Mouse (Mus musculus): Measurements from ENCODE around the gene Ect2l. TPM values are rescaled to one million over a fixed set of nuclear protein-coding genes. Genes with fewer than 3 reads are reported as not detected.

Gene Ect2l
- polyA plus RNA-seq (2014; fragmentation: Illumina TruSeq; extraction: RNeasy Lipid Tissue Mini Kit (QIAGEN cat#74804); ENCODE audit: low read depth, low replicate concordance): not detected

DNA sequence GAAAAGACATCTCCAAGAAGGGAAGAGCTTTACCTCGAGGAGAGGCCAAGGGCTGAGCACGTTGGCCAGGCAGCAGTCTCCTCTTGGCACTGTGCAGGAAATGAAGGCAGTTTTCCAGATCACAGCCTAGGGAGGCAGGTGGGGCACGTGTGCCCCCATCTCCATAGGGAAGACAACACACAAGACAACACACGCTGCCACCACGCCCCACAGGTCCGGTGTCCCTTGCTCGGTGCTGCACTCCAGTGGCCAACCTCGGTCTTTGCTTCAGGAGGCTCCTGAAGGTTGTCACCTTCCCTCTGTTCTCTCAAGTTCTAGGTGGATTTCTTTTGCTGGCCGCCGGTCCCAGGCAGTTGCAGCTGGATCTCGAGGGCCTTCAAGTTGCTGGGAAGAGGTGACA, at the start of gene Ect2l:
Gene Ect2l, minus strand, starts transcription at position 165 of the 400 bp plus-strand sequence.

DNA sequence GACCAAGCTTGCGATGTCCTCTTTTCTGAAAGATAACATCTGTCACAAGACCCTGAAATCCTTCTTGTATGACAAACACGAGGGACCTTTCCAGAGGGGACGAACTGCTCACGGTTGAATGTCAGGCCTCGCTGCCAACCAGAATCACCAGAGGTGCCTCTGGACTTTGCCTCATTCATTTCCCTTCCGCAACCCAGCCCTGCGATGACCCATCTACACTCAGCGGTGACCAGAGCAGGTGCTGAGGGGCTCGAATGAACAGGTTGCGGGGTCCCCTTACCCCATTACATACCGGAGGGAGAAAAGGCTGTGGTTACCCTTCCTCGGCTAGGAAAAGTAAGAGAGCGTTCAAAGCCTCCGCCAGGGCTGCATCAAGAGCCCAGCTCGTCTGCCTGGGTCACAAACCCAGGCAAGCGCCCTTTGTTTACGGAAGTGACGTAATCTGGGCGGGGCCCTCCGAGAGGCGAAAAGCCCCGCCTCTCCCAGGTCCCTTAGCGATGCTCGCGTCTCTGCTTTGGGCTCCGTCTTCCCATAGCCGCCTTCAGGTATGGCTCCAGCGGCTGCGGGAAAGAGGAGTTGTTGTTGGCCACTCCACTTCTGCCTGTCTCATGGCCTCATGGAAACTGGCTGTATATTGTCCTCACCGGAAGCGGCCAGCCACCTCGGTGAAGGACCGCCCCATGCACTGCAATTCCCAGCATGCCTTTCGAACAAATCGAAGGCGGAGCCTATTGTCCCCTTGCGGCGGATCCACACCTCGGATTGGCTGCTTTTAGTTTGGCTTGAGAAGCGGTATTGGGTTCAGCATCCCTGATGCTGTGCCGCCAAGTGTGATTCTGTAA, 24.1 kb upstream of the Ect2l start, which contains the start of gene Ccdc28a:
Gene Ccdc28a, minus strand, starts transcription at position 439 of the 842 bp plus-strand sequence.

Other genes starting within 250 kb of the Ect2l start
- 85.5 TPM for gene Abracl, start 187.6 kb downstream of the Ect2l start, polyA plus RNA-seq (2014; fragmentation: Illumina TruSeq; extraction: RNeasy Lipid Tissue Mini Kit (QIAGEN cat#74804); ENCODE audit: low read depth, low replicate concordance)
- 27.7 TPM for gene Reps1, start 155.0 kb downstream of the Ect2l start, polyA plus RNA-seq (2014; fragmentation: Illumina TruSeq; extraction: RNeasy Lipid Tissue Mini Kit (QIAGEN cat#74804); ENCODE audit: low read depth, low replicate concordance)
- gene Ccdc28a, start 24.1 kb upstream of the Ect2l start, polyA plus RNA-seq (2014; fragmentation: Illumina TruSeq; extraction: RNeasy Lipid Tissue Mini Kit (QIAGEN cat#74804); ENCODE audit: low read depth, low replicate concordance): 8.5 TPM
- gene Nhsl1, start 108.1 kb upstream of the Ect2l start, polyA plus RNA-seq (2014; fragmentation: Illumina TruSeq; extraction: RNeasy Lipid Tissue Mini Kit (QIAGEN cat#74804); ENCODE audit: low read depth, low replicate concordance): 1.4 TPM